Mouse (Mus musculus) intestine, postnatal 0 days (tissue): ENCODE results near the gene Ptpn11. TPM values are rescaled to one million over a fixed set of nuclear protein-coding genes. Genes with fewer than 3 reads are reported as not detected.

Experiments
- ATAC-seq: fragments of 200-750 bp; cut with Nextera tagmentation; 2 replicates; pipeline ENCODE4 v1.8.0; 2017; ENCODE audit warnings: mild to moderate bottlenecking, moderate TSS enrichment, moderate library complexity
- H3K27ac ChIP-seq: fragments of 300-500 bp; sonication (generic); 2 replicates; pipeline ENCODE4 v1.5.1; 2014; ENCODE audit warnings: mild to moderate bottlenecking, low read depth, low read length, moderate library complexity
- H3K27me3 ChIP-seq: fragments of 300-500 bp; sonication (generic); replicated peaks from 2 replicates; pipeline ENCODE4 v1.6.1; 2014; ENCODE audit warnings: low read length, mixed read lengths; ENCODE audit not compliant: control insufficient read depth, insufficient read depth
- H3K36me3 ChIP-seq: fragments of 300-500 bp; sonication (generic); 2 replicates; pipeline ENCODE4 v1.6.1; 2014; ENCODE audit warnings: mild to moderate bottlenecking, moderate library complexity; ENCODE audit not compliant: control insufficient read depth, insufficient read depth
- H3K4me1 ChIP-seq: fragments of 300-500 bp; sonication (generic); replicated peaks from 2 replicates; pipeline ENCODE4 v1.6.1; 2014; ENCODE audit warnings: antibody characterized with exemption, low read length, mixed read lengths; ENCODE audit not compliant: control insufficient read depth, insufficient read depth
- H3K4me2 ChIP-seq: fragments of 300-500 bp; sonication (generic); replicated peaks from 2 replicates; pipeline ENCODE4 v1.6.1; 2014; ENCODE audit warnings: low read depth, mild to moderate bottlenecking, moderate library complexity
- H3K4me3 ChIP-seq: fragments of 300-500 bp; sonication (generic); 2 replicates; pipeline ENCODE4 v1.5.1; 2014; ENCODE audit warnings: low read depth, low read length
- H3K9ac ChIP-seq: fragments of 300-500 bp; sonication (generic); 2 replicates; pipeline ENCODE4 v1.6.1; 2014; ENCODE audit warnings: mild to moderate bottlenecking, low read depth, low read length
- H3K9me3 ChIP-seq: fragments of 300-500 bp; sonication (generic); 2 replicates; pipeline ENCODE4 v1.6.1; 2016; ENCODE audit warnings: mixed run types; ENCODE audit not compliant: control insufficient read depth
- CTCF ChIP-seq: sonication (generic); IDR thresholded peaks from 2 replicates; pipeline ENCODE4 v1.5.1; 2016; ENCODE audit warnings: low read depth, mild to moderate bottlenecking, control low read depth, antibody characterized with exemption, moderate library complexity
- WGBS: fragments of 180-500 bp; shearing (Covaris S2); extraction: QIAGEN DNeasy Blood & Tissue Kit; methylation state at CpG from one replicate; pipeline ENCODE4 v1.1.7; 2014; 5-methylcytosine and 5-hydroxymethylcytosine counted together
- polyA plus RNA-seq: library from polyadenylated mRNA; unstranded; fragments of >200 nt; fragmentation: Nextera tagmentation; extraction: Ambion mirVana; gene quantifications from 2 replicates; pipeline ENCODE4 v1.2.1, GENCODE M21; 2015

Gene Ptpn11
- polyA plus RNA-seq, 1 experiment from 2014 or later: 14.0 TPM

DNA sequence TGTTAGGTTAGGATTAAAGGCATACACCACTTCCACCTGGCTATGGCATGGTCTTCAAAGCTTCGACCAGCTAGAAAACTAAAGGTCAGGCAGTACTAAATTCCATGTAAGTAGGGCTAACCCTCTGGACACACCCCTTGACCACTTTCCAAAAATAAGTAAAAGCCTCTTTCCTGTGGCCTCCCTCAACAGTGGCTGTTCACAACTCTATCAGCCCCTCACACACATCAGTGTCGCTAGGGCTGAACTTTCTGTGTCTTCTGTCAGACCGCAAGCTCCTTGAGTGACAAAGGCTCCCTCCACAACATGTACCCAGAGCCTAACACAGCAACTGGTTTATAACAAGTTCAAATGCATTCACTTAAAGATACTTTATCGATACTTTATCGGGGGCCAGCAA is 7.2 kb upstream of the Ptpn11 start:
- no peaks in the 10 kb centered on the region for H3K9me3 ChIP-seq
- H3K36me3 ChIP-seq: no peaks in the 10 kb centered on the region
- WGBS: 80% methylated on average over 5 of the region's 5 CpGs
- no peak for ATAC-seq
- no peak overlapping the region for H3K9ac ChIP-seq
- no peak for TF ChIP-seq CTCF
- H3K4me1 ChIP-seq: no peaks in the 10 kb centered on the region
- no peak overlapping the region for H3K4me2 ChIP-seq
- H3K27ac ChIP-seq: no peak overlapping the region
- H3K4me3 ChIP-seq: no peak overlapping the region
- H3K27me3 ChIP-seq: no peaks in the 10 kb centered on the region

DNA sequence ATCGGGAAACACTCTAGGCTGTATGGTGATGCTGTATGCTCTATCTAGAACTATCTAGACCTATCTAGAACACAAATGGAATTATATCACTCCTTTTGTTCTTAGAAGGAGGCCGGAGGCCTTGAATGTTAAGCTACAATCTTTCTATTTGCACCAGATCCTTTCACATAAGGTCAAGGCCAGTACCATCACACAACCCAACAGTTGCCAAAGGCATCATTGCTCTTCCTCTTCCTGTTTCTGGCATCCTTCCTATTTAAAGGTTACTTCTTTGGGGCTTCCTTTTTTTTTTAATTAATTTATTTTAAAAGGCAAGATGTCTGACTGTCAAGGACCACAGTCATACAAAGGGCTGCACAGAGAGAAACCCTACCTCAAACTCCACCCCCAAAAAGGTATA is 6.1 kb upstream of the Ptpn11 start:
- H3K9me3 ChIP-seq: no peaks in the 10 kb centered on the region
- no peak overlapping the region for H3K4me2 ChIP-seq
- whole genome bisulfite sequencing: 81% methylated on average over 2 of the region's 2 CpGs
- no peak for ATAC-seq
- H3K36me3 ChIP-seq: no peaks in the 10 kb centered on the region
- no peak overlapping the region for H3K27ac ChIP-seq
- TF ChIP-seq CTCF: no peak
- no peaks in the 10 kb centered on the region for H3K27me3 ChIP-seq
- H3K4me3 ChIP-seq: no peak overlapping the region
- H3K4me1 ChIP-seq: no peaks in the 10 kb centered on the region
- no peak overlapping the region for H3K9ac ChIP-seq

DNA sequence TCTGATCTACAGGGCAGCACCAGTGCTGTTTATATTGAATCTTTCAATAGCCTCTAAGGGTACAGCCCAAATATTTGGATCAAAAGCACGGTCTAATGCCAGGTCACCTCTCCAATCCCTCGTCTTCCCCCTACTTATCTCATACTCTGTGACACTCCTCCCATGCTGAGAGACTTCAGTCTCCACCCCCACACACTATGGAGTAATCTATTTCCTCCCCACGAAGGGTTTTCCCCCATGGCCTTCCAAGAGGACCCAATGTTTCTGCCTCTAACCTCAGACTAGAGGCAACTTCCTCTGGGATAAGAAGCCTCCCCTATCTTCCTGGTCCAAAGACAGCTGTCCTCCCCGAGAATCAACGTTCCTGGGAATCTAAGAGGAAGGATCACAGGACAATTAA is 5.6 kb upstream of the Ptpn11 start:
- no peak for TF ChIP-seq CTCF
- no peaks in the 10 kb centered on the region for H3K9me3 ChIP-seq
- no peaks in the 10 kb centered on the region for H3K36me3 ChIP-seq
- H3K9ac ChIP-seq: no peak overlapping the region
- H3K27ac ChIP-seq: no peak overlapping the region
- WGBS: 39% methylated on average over 5 of the region's 5 CpGs
- no peak overlapping the region for H3K4me3 ChIP-seq
- no peaks in the 10 kb centered on the region for H3K4me1 ChIP-seq
- no peaks in the 10 kb centered on the region for H3K27me3 ChIP-seq
- no peak overlapping the region for H3K4me2 ChIP-seq
- ATAC-seq: no peak

DNA sequence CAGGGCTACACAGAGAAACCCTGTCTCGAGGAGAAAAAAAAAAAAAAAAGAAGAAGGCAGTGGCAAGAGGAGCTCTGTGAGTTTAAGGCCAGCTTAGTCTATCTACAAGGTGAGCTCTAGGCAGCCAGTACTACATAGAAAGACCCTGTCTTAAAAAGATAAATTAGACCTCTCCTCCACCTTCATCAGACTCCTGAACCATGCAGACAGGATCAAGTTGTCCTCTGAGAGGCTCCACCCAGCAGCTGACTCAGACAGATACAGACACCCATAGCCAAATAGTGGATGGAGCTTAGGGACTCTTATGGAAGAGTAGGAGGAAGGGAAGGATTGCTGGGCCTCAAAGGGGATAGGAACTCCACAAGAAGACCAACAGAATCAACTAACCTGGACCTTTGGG is 3.0 kb upstream of the Ptpn11 start:
- ATAC-seq: no peak
- no peaks in the 10 kb centered on the region for H3K36me3 ChIP-seq
- 30% methylated on average over 1 of the region's 1 CpGs for WGBS
- H3K9me3 ChIP-seq: no peaks in the 10 kb centered on the region
- H3K27ac ChIP-seq: no peak overlapping the region
- no peak for TF ChIP-seq CTCF
- H3K27me3 ChIP-seq: no peaks in the 10 kb centered on the region
- H3K9ac ChIP-seq: no peak overlapping the region
- H3K4me3 ChIP-seq: no peak overlapping the region
- no peak overlapping the region for H3K4me2 ChIP-seq
- 0 out of 2 replicates have a peak, but pooled peaks cover 4% of the 10 kb centered on the region for H3K4me1 ChIP-seq

DNA sequence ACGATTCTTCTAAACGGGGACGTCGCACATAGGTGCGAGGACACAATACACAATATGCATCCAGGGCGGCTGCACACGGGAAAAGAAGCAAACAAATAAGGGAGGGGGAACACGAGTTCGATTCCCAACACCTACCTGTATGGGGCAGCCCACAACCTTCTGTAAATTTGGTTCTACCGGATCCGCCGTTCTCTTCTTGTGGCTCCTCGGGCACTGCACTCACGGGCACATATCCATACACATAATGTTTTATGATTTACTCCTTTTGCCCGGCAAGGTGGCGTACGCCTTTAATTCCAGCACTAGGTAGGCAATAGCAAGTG is 348 bp upstream of the Ptpn11 start:
- WGBS: 9% methylated on average over 17 of the region's 17 CpGs
- Histone ChIP-seq H3K27ac (peak overlapping the region; percentile 93), H3K4me1 (0 out of 2 replicates have a peak, but pooled peaks cover 4% of the 10 kb centered on the region), H3K4me2 (peak overlapping the region; percentile 82), H3K27me3 (no peaks in the 10 kb centered on the region), H3K9ac (peak overlapping the region; percentile 98), H3K4me3 (peak overlapping the region; percentile 95), H3K9me3 (no peaks in the 10 kb centered on the region), H3K36me3 (no peaks in the 10 kb centered on the region)
- ATAC-seq: no peak; the same call in 1 of the 2 replicates
- no peak for TF ChIP-seq CTCF

DNA sequence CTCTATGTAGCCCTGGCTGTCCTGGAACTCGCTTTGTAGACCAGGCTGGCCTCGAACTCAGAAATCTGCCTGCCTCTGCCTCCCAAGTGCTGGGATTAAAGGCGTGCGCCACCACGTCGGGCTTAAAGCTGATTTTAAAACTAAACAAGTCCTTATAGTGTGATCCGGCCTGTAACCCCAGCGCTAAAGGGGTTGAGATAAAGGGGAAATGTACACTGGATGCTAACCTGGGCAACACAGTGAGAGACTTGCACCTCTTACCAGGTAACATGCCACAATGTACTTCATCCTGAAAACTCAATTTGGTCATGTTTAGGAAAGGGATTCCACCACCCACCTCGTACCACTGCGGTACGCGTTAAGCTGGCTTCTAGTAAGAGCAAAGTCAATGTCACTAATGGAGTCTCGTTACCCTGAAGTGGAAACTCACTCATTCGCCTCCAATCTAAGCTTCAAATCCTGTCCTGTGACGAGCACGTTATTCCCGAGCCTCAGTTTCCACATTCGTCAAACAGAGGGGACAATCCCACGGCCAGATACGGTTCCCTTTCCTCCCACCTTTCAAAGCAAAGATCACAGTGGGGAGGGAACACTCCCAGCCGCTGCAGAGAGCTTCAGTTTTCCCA is 874 bp downstream of the Ptpn11 start:
- peak overlapping the region; percentile 95 for H3K4me3 ChIP-seq
- H3K27me3 ChIP-seq: no peaks in the 10 kb centered on the region
- H3K9ac ChIP-seq: peak overlapping the region; percentile 98
- H3K36me3 ChIP-seq: no peaks in the 10 kb centered on the region
- no peaks in the 10 kb centered on the region for H3K9me3 ChIP-seq
- WGBS: 25% methylated on average over 21 of the region's 21 CpGs
- peak overlapping the region; percentile 93 for H3K27ac ChIP-seq
- H3K4me2 ChIP-seq: peak overlapping the region; percentile 82
- no peak for ATAC-seq
- 0 out of 2 replicates have a peak, but pooled peaks cover 4% of the 10 kb centered on the region for H3K4me1 ChIP-seq
- TF ChIP-seq CTCF: no peak

DNA sequence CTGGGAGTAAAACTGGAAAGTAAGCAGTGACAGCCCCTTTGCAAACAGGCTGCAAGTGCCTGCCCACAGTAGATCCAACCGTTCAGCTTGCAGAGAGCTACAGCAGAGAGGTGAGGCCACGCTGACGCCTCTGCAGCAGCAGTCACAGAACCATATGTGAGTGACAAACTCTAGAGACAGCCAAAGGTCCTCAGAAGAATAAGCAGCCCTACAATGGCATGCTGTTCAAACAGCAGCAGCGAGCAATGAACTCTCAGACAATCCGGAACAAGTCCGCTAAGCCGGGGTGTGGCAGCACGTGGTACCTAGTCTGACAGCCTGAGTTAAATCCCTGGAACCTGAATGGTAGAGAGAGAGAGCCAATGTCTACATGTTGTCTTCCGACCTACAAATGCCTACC is 2.0 kb downstream of the Ptpn11 start:
- no peaks in the 10 kb centered on the region for H3K36me3 ChIP-seq
- ATAC-seq: peak; percentile 61
- 33% methylated on average over 9 of the region's 9 CpGs for WGBS
- no peaks in the 10 kb centered on the region for H3K27me3 ChIP-seq
- no peak overlapping the region for H3K27ac ChIP-seq
- H3K4me2 ChIP-seq: no peak overlapping the region
- peaks cover 11% of the 10 kb centered on the region for H3K4me1 ChIP-seq
- no peak for TF ChIP-seq CTCF
- no peak overlapping the region for H3K4me3 ChIP-seq
- H3K9me3 ChIP-seq: no peaks in the 10 kb centered on the region
- H3K9ac ChIP-seq: no peak overlapping the region
